Mouse (Mus musculus) adrenal gland, adult 8-10 months (tissue): ENCODE data around the gene Gcnt2. TPM values are rescaled to one million over a fixed set of nuclear protein-coding genes. Genes with fewer than 3 reads are reported as not detected.
"Not testable (repeated sequence)": the region's sequence is repeated elsewhere in the genome, so short reads cannot be mapped to it uniquely, and the experiment has no call there.

Experiments
- DNase-seq: peaks from one replicate; pipeline ENCODE4 v3.0.0; 2022
- total RNA-seq, 4 experiments: library from RNA; stranded (reverse); gene quantifications; 2 replicates each; pipeline ENCODE4 v1.2.4; 2022

The Gcnt2 gene
- total RNA-seq, 4 experiments from 2014 or later: 4.8 to 9.1 (median 7.1) TPM

- DNase-seq: no peak
Measured at GRCm38 (mm10) chr13:40906528-40906927, 47.0 kb downstream of the Gcnt2 start.

- DNase-seq: no peak
Measured at GRCm38 (mm10) chr13:40907274-40907673, 47.7 kb downstream of the Gcnt2 start.

- DNase-seq: no peak
Measured at GRCm38 (mm10) chr13:40908044-40908443, 48.5 kb downstream of the Gcnt2 start.

GRCm38 (mm10) chr13:40909060-40909459 is 49.5 kb downstream of the Gcnt2 start:
- no peak for DNase-seq

- no peak for DNase-seq
Measured at GRCm38 (mm10) chr13:40910047-40910446, 50.5 kb downstream of the Gcnt2 start.

GRCm38 (mm10) chr13:40911951-40912350 is 52.4 kb downstream of the Gcnt2 start:
- DNase-seq: no peak

- DNase-seq: no peak
Measured at GRCm38 (mm10) chr13:40913395-40914018, 54.0 kb downstream of the Gcnt2 start.

- DNase-seq: no peak
Measured at GRCm38 (mm10) chr13:40914053-40914585, 54.6 kb downstream of the Gcnt2 start.

GRCm38 (mm10) chr13:40916321-40917160 is 57.0 kb downstream of the Gcnt2 start:
- DNase-seq: no peak

GRCm38 (mm10) chr13:40917161-40918091 is 57.9 kb downstream of the Gcnt2 start:
- peak; percentile 32 for DNase-seq

GRCm38 (mm10) chr13:40921326-40922059 is 61.9 kb downstream of the Gcnt2 start:
- DNase-seq: peak; percentile 65

- no peak for DNase-seq
Measured at GRCm38 (mm10) chr13:40922311-40922877, 62.8 kb downstream of the Gcnt2 start.

- DNase-seq: no peak
Measured at GRCm38 (mm10) chr13:40923756-40924315, 64.3 kb downstream of the Gcnt2 start.

GRCm38 (mm10) chr13:40928192-40928898 is 68.8 kb downstream of the Gcnt2 start:
- DNase-seq: no peak

- not testable (repeated sequence) for DNase-seq
Measured at GRCm38 (mm10) chr13:40931871-40932270, 72.3 kb downstream of the Gcnt2 start.

GRCm38 (mm10) chr13:40932573-40932972 is 73.0 kb downstream of the Gcnt2 start:
- no peak for DNase-seq

- no peak for DNase-seq
Measured at GRCm38 (mm10) chr13:40934341-40934740, 74.8 kb downstream of the Gcnt2 start.

- no peak for DNase-seq
Measured at GRCm38 (mm10) chr13:40937586-40937985, 78.0 kb downstream of the Gcnt2 start.

GRCm38 (mm10) chr13:40938485-40939357 is 79.2 kb downstream of the Gcnt2 start:
- DNase-seq: no peak
